ENCODE assay signal across 8 mouse cellular contexts in genomic region chr6:59412417-59413346, GRCm38 (mm10). TPM values are rescaled to one million over a fixed set of nuclear protein-coding genes. Genes with fewer than 3 reads are reported as not detected.
DNase-seq lines count a peak whose midpoint lies in the region; ATAC-seq lines count a peak whose summit lies in the region.

No protein-coding gene starts in this region.

- no peak overlapping the region for H3K9ac ChIP-seq in embryonic facial prominence, embryonic 15.5 days
- no peak overlapping the region for H3K9ac ChIP-seq in limb, embryonic 15.5 days

- intact Hi-C loops in heart, postnatal 10 days (cut with DNase I): no loop called here

- no peaks in the 10 kb centered on the region for H3K27me3 ChIP-seq in embryonic facial prominence, embryonic 15.5 days
- no peaks in the 10 kb centered on the region for H3K27me3 ChIP-seq in limb, embryonic 15.5 days

- H3K36me3 ChIP-seq in embryonic facial prominence, embryonic 15.5 days: no peaks in the 10 kb centered on the region
- no peaks in the 10 kb centered on the region for H3K36me3 ChIP-seq in limb, embryonic 15.5 days

- DNase-seq in heart, adult 11 months: peak; percentile 70
- no peak for DNase-seq in heart, postnatal 10 days
- peak; percentile 82 for DNase-seq in 3T3-L1 (ENCODE audit: low read depth, low spot score)
- DNase-seq in ovary, postnatal 10 days (ENCODE audit: low spot score): no peak
- DNase-seq in B cell, adult 2 months: no peak
- no peak for DNase-seq in gastrocnemius, postnatal 25 days

- ATAC-seq in embryonic facial prominence, embryonic 15.5 days (ENCODE audit: insufficient number of reproducible peaks, low FRiP score, low TSS enrichment, low read depth): peak; percentile 73; the same call in 1 of the 2 replicates
- ATAC-seq in limb, embryonic 15.5 days (ENCODE audit: insufficient number of reproducible peaks, low FRiP score, low TSS enrichment, low read depth): peak; percentile 74; the same call in 1 of the 2 replicates

- H3K9me3 ChIP-seq in embryonic facial prominence, embryonic 15.5 days (replicated peaks): no peaks in the 10 kb centered on the region
- no peaks in the 10 kb centered on the region for H3K9me3 ChIP-seq in limb, embryonic 15.5 days

- H3K4me3 ChIP-seq in embryonic facial prominence, embryonic 15.5 days (replicated peaks): no peak overlapping the region
- H3K4me3 ChIP-seq in limb, embryonic 15.5 days: no peak overlapping the region

- no peaks in the 10 kb centered on the region for H3K4me1 ChIP-seq in embryonic facial prominence, embryonic 15.5 days
- peaks cover 7% of the 10 kb centered on the region for H3K4me1 ChIP-seq in limb, embryonic 15.5 days

- H3K27ac ChIP-seq in embryonic facial prominence, embryonic 15.5 days (replicated peaks): peak overlapping the region; percentile 5; the same call in 1 of the 2 replicates
- peak overlapping the region; percentile 72 for H3K27ac ChIP-seq in limb, embryonic 15.5 days

- 0 out of 2 replicates have a peak overlapping the region, but pooled peaks have one; percentile 3 for H3K4me2 ChIP-seq in embryonic facial prominence, embryonic 15.5 days (replicated peaks)
- peak overlapping the region; percentile 17; the same call in 1 of the 2 replicates for H3K4me2 ChIP-seq in limb, embryonic 15.5 days

- 20% methylated on average over 13 of the region's 13 CpGs for WGBS in embryonic facial prominence, embryonic 15.5 days
- 16% methylated on average over 13 of the region's 13 CpGs for WGBS in limb, embryonic 15.5 days

RNA-seq across cellular contexts. Expression of gene Gprin3, which starts 13.4 kb away (rescaled TPM):
- under 1 TPM; 0.60 to 0.79 TPM for total RNA-seq in heart, postnatal 10 days (2021)
- 2.2 and 2.7 TPM in 2 replicates for polyA plus RNA-seq in embryonic facial prominence, embryonic 15.5 days (2015; fragmentation: Nextera tagmentation; extraction: Ambion mirVana)
- polyA plus RNA-seq in limb, embryonic 15.5 days (2015; fragmentation: Nextera tagmentation; extraction: Ambion mirVana): 1.2 and 1.3 TPM in 2 replicates
- under 1 TPM; 0.18 to 0.40 TPM for total RNA-seq in gastrocnemius, postnatal 25 days (2021)

Comparison
In these comparisons a context has a peak if more than half of its experiments do, and no peak if none do; other contexts are left out.
1. DNase-seq: peak in heart, adult 11 months (single experiment) and 3T3-L1 (single experiment); none in heart, postnatal 10 days (0 of 2), ovary, postnatal 10 days (single experiment), B cell, adult 2 months (0 of 2) and gastrocnemius, postnatal 25 days (single experiment).